Mouse (Mus musculus): ENCODE data around the gene Zfp869.
"Not testable (repeated sequence)": the region's sequence is repeated elsewhere in the genome, so short reads cannot be mapped to it uniquely, and the experiment has no call there.

Gene Zfp869

DNA sequence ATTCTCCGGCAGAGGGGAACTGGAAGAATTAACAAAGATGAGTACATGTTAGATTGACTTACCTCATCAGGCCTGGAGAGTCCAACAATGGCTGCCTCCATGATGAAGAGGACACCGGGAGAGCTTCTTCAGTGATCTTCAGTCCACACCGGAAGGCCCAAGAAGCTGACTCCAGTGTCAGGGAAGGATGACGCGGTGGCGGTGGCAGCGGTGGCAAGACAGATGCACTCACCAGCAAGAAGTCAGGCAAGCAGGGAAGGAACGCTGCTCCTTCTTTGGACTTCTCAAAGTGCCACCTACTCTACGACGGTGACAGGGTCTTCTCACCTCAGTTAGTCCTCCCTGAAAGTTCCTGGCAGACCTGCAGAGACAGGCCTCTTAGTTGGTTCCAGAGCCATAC, at the start of gene Zfp869:
TSS of gene Zfp869 (minus strand) at position 101 of the 400 bp plus-strand sequence.
- DNase-seq (ENCODE audit: low read depth, low spot score): not testable (repeated sequence)

DNA sequence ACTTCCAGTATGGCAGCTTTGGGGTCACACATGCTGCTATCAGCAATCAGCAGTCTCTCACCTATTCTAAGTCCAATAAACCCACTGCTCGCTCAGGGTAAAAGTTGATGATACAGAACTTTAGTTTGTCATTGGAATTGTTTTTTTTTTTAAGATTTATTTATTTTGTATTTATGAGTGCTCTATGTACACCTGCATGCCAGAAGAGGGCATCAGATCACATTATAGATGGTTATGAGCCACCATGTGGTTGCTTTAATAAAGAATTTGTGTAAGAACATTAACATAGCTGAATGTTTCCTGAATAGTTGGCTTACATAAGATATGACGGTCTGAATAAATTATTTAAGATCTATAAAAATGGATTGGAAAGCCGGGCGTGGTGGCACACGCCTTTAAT, 47.8 kb upstream of the Zfp869 start:
- no peak for DNase-seq (ENCODE audit: low read depth, low spot score)

GRCm38 (mm10) chr8:69752437-69752836, 41.9 kb upstream of the Zfp869 start:
- DNase-seq (ENCODE audit: low read depth, low spot score): no peak

DNA sequence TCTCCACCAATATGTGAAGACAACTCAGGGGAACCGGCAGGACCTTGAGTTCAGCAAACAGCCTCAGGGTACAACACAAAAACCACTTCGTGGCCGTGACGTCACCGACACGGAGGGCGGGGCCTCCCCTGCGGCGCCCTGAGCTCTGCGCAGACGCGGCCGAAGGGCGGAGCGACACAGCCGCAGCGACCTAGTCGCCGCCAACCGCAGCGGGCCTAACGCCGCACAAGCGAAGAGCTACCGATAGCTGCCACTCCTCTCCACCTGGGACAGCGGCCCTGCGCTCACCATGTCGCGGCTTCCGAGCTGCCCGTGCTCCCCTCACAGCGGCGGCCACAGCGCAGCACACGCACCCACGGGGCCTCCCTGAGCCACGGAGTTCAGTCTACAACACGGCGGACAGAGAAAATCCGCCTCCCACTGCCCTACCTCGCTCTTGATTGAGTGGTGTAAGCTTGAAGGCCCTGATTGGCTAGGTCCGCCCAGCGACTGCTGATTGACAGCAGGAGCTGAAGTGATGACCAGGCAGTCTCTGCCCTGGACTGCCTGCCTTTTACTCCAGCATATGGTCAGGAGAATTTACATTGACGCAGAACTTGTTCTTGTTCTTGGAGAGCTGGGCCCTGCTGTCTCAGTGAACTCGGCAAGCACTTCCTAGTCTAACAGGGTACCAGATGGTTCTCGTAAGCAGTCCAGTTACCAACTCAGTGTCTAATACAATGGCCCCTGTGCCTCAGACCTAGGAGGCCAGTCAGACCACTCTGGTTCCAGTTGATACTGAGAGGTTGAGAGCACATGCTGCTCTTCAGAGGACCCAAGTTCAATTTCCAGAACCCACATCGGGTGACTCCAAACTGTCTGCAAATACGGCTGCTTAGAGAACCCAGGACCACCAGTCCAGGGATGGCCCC, 39.3 kb upstream of the Zfp869 start, which contains the start of gene Zfp963:
TSS of gene Zfp963 (minus strand) at position 427 of the 911 bp plus-strand sequence.
- peak; percentile 84 for DNase-seq (ENCODE audit: low read depth, low spot score)

- DNase-seq (ENCODE audit: low read depth, low spot score): no peak
These were observed 30.7 kb upstream of the Zfp869 start for GRCm38 (mm10) chr8:69741231-69741630.

DNA sequence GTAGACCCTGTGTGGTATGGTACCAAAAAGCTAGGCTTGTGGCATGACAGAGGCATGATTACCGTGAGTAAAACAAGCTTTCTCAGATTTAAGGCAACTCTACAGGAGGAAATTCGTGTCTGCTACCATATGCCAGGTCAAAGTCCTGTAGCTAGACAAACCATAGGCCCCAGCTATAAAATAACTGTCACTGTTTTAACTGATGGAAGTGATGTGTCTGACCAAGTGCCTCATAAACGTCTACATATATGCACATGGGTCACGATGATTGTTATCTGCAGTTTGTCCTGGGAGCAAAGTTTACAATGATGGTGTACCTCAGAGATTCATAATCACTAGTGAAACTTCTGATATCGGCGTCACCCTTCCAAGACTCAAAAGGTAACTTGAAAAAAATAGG, 30.2 kb upstream of the Zfp869 start:
- no peak for DNase-seq (ENCODE audit: low read depth, low spot score)

DNA sequence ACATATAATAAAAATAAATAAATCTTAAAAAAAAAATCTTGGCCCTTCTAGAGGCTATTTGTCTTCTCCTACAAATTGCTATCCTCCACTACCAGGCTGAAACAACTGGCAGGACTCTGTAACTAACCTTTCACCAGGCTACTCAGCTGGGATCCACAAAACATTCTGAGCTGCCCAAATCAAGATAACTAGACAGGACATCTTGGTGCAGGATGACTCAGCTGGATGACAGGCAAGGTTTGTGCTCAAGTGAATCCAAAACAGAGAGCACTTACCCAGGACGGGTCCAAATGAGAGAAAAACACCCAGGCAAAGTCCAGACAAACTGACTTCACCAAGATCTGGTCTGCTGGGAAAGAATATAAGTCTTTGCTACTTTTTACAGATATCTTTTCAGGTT, 25.0 kb upstream of the Zfp869 start:
- DNase-seq (ENCODE audit: low read depth, low spot score): no peak

- DNase-seq (ENCODE audit: low read depth, low spot score): no peak
These were observed 6.7 kb upstream of the Zfp869 start for GRCm38 (mm10) chr8:69717232-69717580.

DNA sequence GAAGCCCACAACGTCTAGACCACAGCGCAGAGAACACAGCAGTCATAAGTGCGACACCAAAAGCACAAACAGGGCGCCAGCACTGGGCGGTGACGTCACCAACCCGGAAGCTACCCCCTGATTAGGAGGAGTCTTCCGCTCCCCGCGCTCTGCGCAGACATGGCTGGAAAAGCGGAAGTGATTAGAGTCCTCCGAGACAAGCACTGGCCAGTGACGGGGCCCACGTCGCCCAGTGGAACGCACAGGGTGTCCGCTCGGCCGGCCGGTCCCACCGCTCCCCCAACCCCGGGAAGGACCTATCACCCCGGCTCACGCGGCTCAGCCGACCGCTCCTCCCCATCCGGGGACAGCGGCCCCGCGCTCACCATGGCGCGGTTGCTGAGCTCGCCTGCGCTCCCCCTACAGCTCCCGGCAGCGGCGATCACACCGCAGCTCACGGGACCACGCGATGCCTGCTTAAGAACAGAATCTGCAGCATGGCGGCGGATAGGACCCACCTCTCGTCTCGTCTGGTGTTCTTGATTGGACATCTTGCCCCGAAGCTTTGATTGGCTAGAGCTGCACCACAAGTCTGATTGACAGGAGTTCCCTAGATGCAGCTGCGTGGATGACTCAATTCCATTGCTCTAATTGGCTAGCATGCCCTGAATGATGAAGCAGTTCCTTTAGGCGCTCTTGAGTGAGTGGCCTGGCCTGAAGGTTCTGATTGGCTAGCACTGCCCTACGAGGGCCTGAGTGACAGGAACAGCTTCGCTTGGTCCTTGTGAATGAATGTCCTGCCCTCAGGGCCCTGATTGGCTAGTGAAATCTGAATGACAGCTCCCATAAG, 6.1 kb upstream of the Zfp869 start:
- peak; percentile 96 for DNase-seq (ENCODE audit: low read depth, low spot score)

GRCm38 (mm10) chr8:69715366-69715765, 4.8 kb upstream of the Zfp869 start:
- DNase-seq (ENCODE audit: low read depth, low spot score): no peak

GRCm38 (mm10) chr8:69713516-69713915, 3.0 kb upstream of the Zfp869 start:
- DNase-seq (ENCODE audit: low read depth, low spot score): no peak

DNA sequence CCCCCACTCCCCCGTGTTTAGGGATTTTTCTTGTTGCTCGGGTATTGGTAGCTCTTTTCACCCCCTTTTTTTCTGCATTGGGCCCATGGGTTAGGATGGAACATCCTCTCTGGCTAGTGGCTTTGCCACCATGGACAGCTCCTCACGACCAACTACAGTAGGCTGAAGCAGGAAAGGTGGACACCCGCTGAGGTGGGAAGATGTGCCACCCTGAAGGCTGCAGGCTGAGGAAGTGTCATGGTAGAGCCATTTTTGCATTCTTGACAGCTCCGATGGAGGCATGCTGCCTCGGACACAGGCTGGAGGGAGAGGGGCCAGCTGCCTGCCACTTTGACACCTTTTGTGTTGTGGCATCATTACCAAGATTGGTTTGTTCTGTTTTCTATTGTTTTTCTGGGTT, 8.7 kb downstream of the Zfp869 start:
- no peak for DNase-seq (ENCODE audit: low read depth, low spot score)

- not testable (repeated sequence) for DNase-seq (ENCODE audit: low read depth, low spot score)
These were observed 45.5 kb downstream of the Zfp869 start for GRCm38 (mm10) chr8:69665051-69665450.

DNA sequence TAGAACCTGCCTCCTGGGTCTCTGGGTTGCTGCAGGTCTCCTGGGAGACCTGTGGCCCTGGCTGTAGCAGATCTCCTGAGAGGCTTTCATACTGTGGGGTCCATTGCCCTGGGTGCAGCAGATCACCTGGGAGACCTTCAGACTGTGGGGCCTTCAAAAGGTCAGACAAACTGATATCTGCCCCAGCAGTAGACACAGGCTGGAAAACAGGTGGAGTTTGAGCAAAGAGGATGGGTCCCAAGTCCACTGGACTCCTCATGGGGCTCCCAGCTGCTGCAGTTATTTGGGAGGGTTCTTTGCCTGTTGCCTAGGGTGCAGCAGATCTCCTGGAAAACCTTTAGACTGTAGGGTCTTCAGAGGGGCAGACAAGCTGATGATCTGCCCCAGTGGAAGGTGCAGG, 49.2 kb downstream of the Zfp869 start:
- no peak for DNase-seq (ENCODE audit: low read depth, low spot score)

Data from retina, postnatal 7 days (tissue).